Mouse (Mus musculus) embryonic facial prominence, embryonic 13.5 days (tissue): ENCODE results near the gene Ndrg3. TPM values are rescaled to one million over a fixed set of nuclear protein-coding genes. Genes with fewer than 3 reads are reported as not detected.
"Not testable (repeated sequence)": the region's sequence is repeated elsewhere in the genome, so short reads cannot be mapped to it uniquely, and the experiment has no call there.

Experiments
- ATAC-seq: fragments of 200-750 bp; cut with Nextera tagmentation; 2 replicates; pipeline ENCODE4 v1.8.0; 2017; ENCODE audit warnings: low read depth; ENCODE audit not compliant: insufficient number of reproducible peaks, insufficient read depth, low FRiP score, low TSS enrichment
- H3K27ac ChIP-seq: fragments of 300-500 bp; sonication (generic); 2 replicates; pipeline ENCODE4 v1.5.1; 2015; ENCODE audit warnings: moderate library complexity, mild to moderate bottlenecking, inconsistent platforms
- H3K27me3 ChIP-seq: fragments of 300-500 bp; sonication (generic); 2 replicates; pipeline ENCODE4 v1.6.1; 2015; ENCODE audit warnings: mild to moderate bottlenecking, inconsistent platforms
- H3K36me3 ChIP-seq: fragments of 300-500 bp; sonication (generic); 2 replicates; pipeline ENCODE4 v1.6.1; 2015; ENCODE audit warnings: mild to moderate bottlenecking, inconsistent platforms
- H3K4me1 ChIP-seq: fragments of 300-500 bp; sonication (generic); 2 replicates; pipeline ENCODE4 v1.6.1; 2015; ENCODE audit warnings: inconsistent platforms
- H3K4me2 ChIP-seq: fragments of 300-500 bp; sonication (generic); 2 replicates; pipeline ENCODE4 v1.6.1; 2015; ENCODE audit warnings: moderate library complexity, mild to moderate bottlenecking, inconsistent platforms
- H3K4me3 ChIP-seq: fragments of 300-500 bp; sonication (generic); 2 replicates; pipeline ENCODE4 v1.5.1; 2015; ENCODE audit warnings: mild to moderate bottlenecking, inconsistent platforms
- H3K9ac ChIP-seq: fragments of 300-500 bp; sonication (generic); 2 replicates; pipeline ENCODE4 v1.6.1; 2015; ENCODE audit warnings: mild to moderate bottlenecking, inconsistent platforms
- H3K9me3 ChIP-seq: fragments of 300-500 bp; sonication (generic); 2 replicates; pipeline ENCODE4 v1.6.1; 2016; ENCODE audit warnings: inconsistent platforms
- WGBS: fragments of 180-500 bp; shearing (Covaris S2); methylation state at CpG from one replicate; pipeline ENCODE4 v1.1.7; 2015; ENCODE audit warnings: mixed read lengths; 5-methylcytosine and 5-hydroxymethylcytosine counted together
- polyA plus RNA-seq: library from polyadenylated mRNA; unstranded; fragments of >200 nt; fragmentation: Nextera tagmentation; extraction: Ambion mirVana; gene quantifications from 2 replicates; pipeline ENCODE4 v1.2.1, GENCODE M21; 2015

The Ndrg3 gene
- polyA plus RNA-seq, 1 experiment from 2014 or later, result 51.0 TPM

GRCm38 (mm10) chr2:156916419-156917125 lies 75.3 kb downstream of the Ndrg3 start:
- H3K4me2 ChIP-seq, result no peak overlapping the region
- H3K27me3 ChIP-seq, result no peaks in the 10 kb centered on the region
- WGBS, result 76% methylated on average over 3 of the region's 3 CpGs
- H3K9ac ChIP-seq, result no peak overlapping the region
- H3K9me3 ChIP-seq, result no peaks in the 10 kb centered on the region
- no peak for ATAC-seq
- H3K4me1 ChIP-seq, result no peaks in the 10 kb centered on the region
- H3K36me3 ChIP-seq, result no peaks in the 10 kb centered on the region
- H3K27ac ChIP-seq, result no peak overlapping the region
- no peak overlapping the region for H3K4me3 ChIP-seq

- no peak for ATAC-seq
- Histone ChIP-seq H3K36me3 (no peaks in the 10 kb centered on the region), H3K9ac (no peak overlapping the region), H3K9me3 (no peaks in the 10 kb centered on the region), H3K4me1 (no peaks in the 10 kb centered on the region), H3K27me3 (no peaks in the 10 kb centered on the region), H3K4me2 (no peak overlapping the region), H3K27ac (no peak overlapping the region), H3K4me3 (no peak overlapping the region)
- WGBS, result 71% methylated on average over 3 of the region's 3 CpGs
Measured at GRCm38 (mm10) chr2:156915559-156915958, 76.3 kb downstream of the Ndrg3 start.

- H3K4me2 ChIP-seq, result no peak overlapping the region
- ATAC-seq, result no peak
- no peak overlapping the region for H3K27ac ChIP-seq
- no peak overlapping the region for H3K4me3 ChIP-seq
- no peaks in the 10 kb centered on the region for H3K9me3 ChIP-seq
- 63% methylated on average over 5 of the region's 5 CpGs for WGBS
- H3K9ac ChIP-seq, result no peak overlapping the region
- no peaks in the 10 kb centered on the region for H3K4me1 ChIP-seq
- no peaks in the 10 kb centered on the region for H3K36me3 ChIP-seq
- no peaks in the 10 kb centered on the region for H3K27me3 ChIP-seq
Measured at GRCm38 (mm10) chr2:156913191-156913590, 78.7 kb downstream of the Ndrg3 start.

GRCm38 (mm10) chr2:156905931-156906330 lies 85.9 kb downstream of the Ndrg3 start:
- H3K9me3 ChIP-seq, H3K27me3 ChIP-seq, H3K9ac ChIP-seq, ATAC-seq, H3K4me1 ChIP-seq, H3K4me3 ChIP-seq, H3K27ac ChIP-seq, H3K4me2 ChIP-seq, H3K36me3 ChIP-seq: not testable (repeated sequence)
- 48% methylated on average over 4 of the region's 4 CpGs for WGBS

- H3K4me2 ChIP-seq, result no peak overlapping the region
- WGBS, result 26% methylated on average over 6 of the region's 6 CpGs
- no peak for ATAC-seq
- H3K9ac ChIP-seq, result no peak overlapping the region
- no peaks in the 10 kb centered on the region for H3K4me1 ChIP-seq
- no peak overlapping the region for H3K27ac ChIP-seq
- H3K27me3 ChIP-seq, result no peaks in the 10 kb centered on the region
- H3K36me3 ChIP-seq, result no peaks in the 10 kb centered on the region
- no peaks in the 10 kb centered on the region for H3K9me3 ChIP-seq
- H3K4me3 ChIP-seq, result no peak overlapping the region
Measured at GRCm38 (mm10) chr2:156904976-156905717, 86.7 kb downstream of the Ndrg3 start.

GRCm38 (mm10) chr2:156903367-156903766 lies 88.5 kb downstream of the Ndrg3 start:
- H3K4me3 ChIP-seq, result no peak overlapping the region

GRCm38 (mm10) chr2:156902411-156902810 lies 89.4 kb downstream of the Ndrg3 start:
- not testable (repeated sequence) for H3K36me3 ChIP-seq, H3K4me3 ChIP-seq, H3K4me2 ChIP-seq, ATAC-seq, H3K4me1 ChIP-seq, H3K9ac ChIP-seq, H3K27me3 ChIP-seq, H3K27ac ChIP-seq, H3K9me3 ChIP-seq
- WGBS, result 83% methylated on average over 3 of the region's 4 CpGs

More at GRCm38 (mm10) chr2:156903367-156903766, 88.5 kb downstream of the Ndrg3 start:
- H3K4me1 ChIP-seq, result no peaks in the 10 kb centered on the region
- 29% methylated on average over 2 of the region's 2 CpGs for WGBS
- no peak overlapping the region for H3K4me2 ChIP-seq
- H3K36me3 ChIP-seq, result no peaks in the 10 kb centered on the region
- H3K9me3 ChIP-seq, result no peaks in the 10 kb centered on the region
- no peak overlapping the region for H3K27ac ChIP-seq
- ATAC-seq, result no peak
- no peaks in the 10 kb centered on the region for H3K27me3 ChIP-seq
- no peak overlapping the region for H3K9ac ChIP-seq

- no peaks in the 10 kb centered on the region for H3K27me3 ChIP-seq
- no peak overlapping the region for H3K27ac ChIP-seq
- no peak overlapping the region for H3K9ac ChIP-seq
- no peak for ATAC-seq
- H3K4me1 ChIP-seq, result no peaks in the 10 kb centered on the region
- H3K4me2 ChIP-seq, result no peak overlapping the region
- H3K4me3 ChIP-seq, result no peak overlapping the region
- H3K9me3 ChIP-seq, result no peaks in the 10 kb centered on the region
- 76% methylated on average over 6 of the region's 6 CpGs for WGBS
- no peaks in the 10 kb centered on the region for H3K36me3 ChIP-seq
Measured at GRCm38 (mm10) chr2:156901883-156902282, 90.0 kb downstream of the Ndrg3 start.

GRCm38 (mm10) chr2:156901344-156901743 lies 90.5 kb downstream of the Ndrg3 start:
- Histone ChIP-seq H3K4me3 (no peak overlapping the region), H3K27me3 (no peaks in the 10 kb centered on the region), H3K4me1 (no peaks in the 10 kb centered on the region), H3K9ac (no peak overlapping the region), H3K36me3 (no peaks in the 10 kb centered on the region), H3K27ac (no peak overlapping the region), H3K9me3 (no peaks in the 10 kb centered on the region), H3K4me2 (no peak overlapping the region)
- WGBS, result 84% methylated on average over 2 of the region's 2 CpGs
- ATAC-seq, result no peak

- Histone ChIP-seq H3K9me3 (no peaks in the 10 kb centered on the region), H3K9ac (no peak overlapping the region), H3K36me3 (no peaks in the 10 kb centered on the region), H3K27me3 (no peaks in the 10 kb centered on the region), H3K4me2 (no peak overlapping the region), H3K4me3 (no peak overlapping the region), H3K27ac (no peak overlapping the region), H3K4me1 (no peaks in the 10 kb centered on the region)
- 75% methylated on average over 4 of the region's 4 CpGs for WGBS
- no peak for ATAC-seq
Measured at GRCm38 (mm10) chr2:156899184-156899583, 92.7 kb downstream of the Ndrg3 start.

GRCm38 (mm10) chr2:156898374-156898773 lies 93.5 kb downstream of the Ndrg3 start:
- no peaks in the 10 kb centered on the region for H3K4me1 ChIP-seq
- no peaks in the 10 kb centered on the region for H3K9me3 ChIP-seq
- ATAC-seq, result no peak
- 70% methylated on average over 4 of the region's 4 CpGs for WGBS
- no peak overlapping the region for H3K9ac ChIP-seq
- no peak overlapping the region for H3K4me2 ChIP-seq
- no peaks in the 10 kb centered on the region for H3K27me3 ChIP-seq
- H3K4me3 ChIP-seq, result no peak overlapping the region
- H3K27ac ChIP-seq, result no peak overlapping the region
- no peaks in the 10 kb centered on the region for H3K36me3 ChIP-seq

GRCm38 (mm10) chr2:156897034-156897433 lies 94.8 kb downstream of the Ndrg3 start:
- no peaks in the 10 kb centered on the region for H3K9me3 ChIP-seq
- H3K36me3 ChIP-seq, result no peaks in the 10 kb centered on the region
- ATAC-seq, result no peak
- H3K27me3 ChIP-seq, result no peaks in the 10 kb centered on the region
- no peak overlapping the region for H3K4me3 ChIP-seq
- no peak overlapping the region for H3K9ac ChIP-seq
- no peak overlapping the region for H3K27ac ChIP-seq
- no peaks in the 10 kb centered on the region for H3K4me1 ChIP-seq
- 86% methylated on average over 9 of the region's 9 CpGs for WGBS
- no peak overlapping the region for H3K4me2 ChIP-seq
